Mouse (Mus musculus) lung, postnatal 0 days (tissue): ENCODE data around the gene Gm30191.

ENCODE experiments used
- CTCF ChIP-seq: IDR thresholded peaks from 2 replicates; pipeline ENCODE4 v1.5.1; 2016; ENCODE audit warnings: antibody characterized with exemption, mild to moderate bottlenecking
- EP300 ChIP-seq: IDR thresholded peaks from 2 replicates; pipeline ENCODE4 v1.6.1; 2016; ENCODE audit warnings: antibody characterized with exemption, mild to moderate bottlenecking, control low read depth

- TF ChIP-seq CTCF (no peak), EP300 (no peak)
Observed at GRCm38 (mm10) chr4:134230431-134230830, 16.3 kb upstream of the Gm30191 start.
